Mouse (Mus musculus): ENCODE data around the gene Antxr1. TPM values are rescaled to one million over a fixed set of nuclear protein-coding genes. Genes with fewer than 3 reads are reported as not detected.

The Antxr1 gene
- 0.07 and 0.28 TPM in 2 replicates for polyA plus RNA-seq (2012; ENCODE audit: low replicate concordance)

GRCm38 (mm10) chr6:87335091-87335934 lies at the start of gene Antxr1:
Gene Antxr1, minus strand, starts transcription at chr6:87335821.

GRCm38 (mm10) chr6:87373057-87373456 lies 37.4 kb upstream of the Antxr1 start, which contains the start of gene Gkn2:
Gene Gkn2, plus strand, starts transcription at chr6:87373357.

GRCm38 (mm10) chr6:87350829-87351228 lies 15.2 kb upstream of the Antxr1 start, which contains the start of gene Gkn1:
Gene Gkn1, minus strand, starts transcription at chr6:87350942.

DNA sequence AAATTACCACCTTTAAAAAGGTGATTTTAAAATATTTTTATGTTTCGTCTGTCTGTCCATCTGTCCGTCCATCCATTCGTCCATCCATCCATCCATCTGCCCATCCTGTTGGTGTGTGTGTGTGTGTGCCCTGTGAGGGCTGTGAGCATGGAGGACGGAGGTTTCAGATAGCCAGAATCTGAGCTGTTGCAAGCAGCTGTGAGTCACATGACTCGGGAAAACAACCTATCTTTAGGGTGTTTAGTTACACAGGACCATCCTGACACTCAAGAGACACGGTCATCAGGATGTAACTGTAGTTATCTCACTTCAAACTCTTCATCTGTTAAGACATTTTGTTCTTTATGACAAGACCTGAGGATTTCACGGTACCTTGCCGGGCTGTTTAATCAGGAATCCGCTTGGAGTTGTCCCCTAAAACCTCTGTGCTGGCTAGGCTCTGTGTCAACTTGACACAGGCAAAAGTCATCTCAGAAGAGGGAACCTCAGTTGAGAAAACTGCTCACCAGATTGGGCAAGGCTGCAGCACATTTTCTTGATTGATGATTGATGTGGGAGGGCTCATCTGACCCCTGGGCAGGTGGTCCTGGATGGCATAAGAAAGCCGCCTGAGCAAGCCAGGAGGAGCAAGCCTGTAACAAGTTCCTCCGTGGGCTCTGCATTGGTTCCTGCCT lies 231.4 kb downstream of the Antxr1 start, which contains the start of gene D6Ertd527e:
TSS of gene D6Ertd527e (plus strand) at position 624 of the 674 bp plus-strand sequence.

Other genes with a start within 250 kb of the Antxr1 start
- gene D6Ertd527e, start 231.1 kb downstream of the Antxr1 start, polyA plus RNA-seq (2012; ENCODE audit: low replicate concordance): 0.10 TPM in 1 of 2 replicates, not detected in the other
- not detected in 2 replicates for gene Gkn1, start 15.1 kb upstream of the Antxr1 start, polyA plus RNA-seq (2012; ENCODE audit: low replicate concordance)
- gene Gkn2, start 37.5 kb upstream of the Antxr1 start, polyA plus RNA-seq (2012; ENCODE audit: low replicate concordance): not detected in 2 replicates
- gene Gkn3, start 53.1 kb upstream of the Antxr1 start, polyA plus RNA-seq (2012; ENCODE audit: low replicate concordance): not detected in 2 replicates
- gene Bmp10, start 93.2 kb upstream of the Antxr1 start, polyA plus RNA-seq (2012; ENCODE audit: low replicate concordance): not detected in 2 replicates
- gene Arhgap25, start 197.4 kb upstream of the Antxr1 start, polyA plus RNA-seq (2012; ENCODE audit: low replicate concordance): 2.2 and 3.6 TPM in 2 replicates

Measured in leukemia stem cell, adult 10-12 weeks (primary cell).